Mouse (Mus musculus): ENCODE data around the gene Peli2.

The Peli2 gene

DNA sequence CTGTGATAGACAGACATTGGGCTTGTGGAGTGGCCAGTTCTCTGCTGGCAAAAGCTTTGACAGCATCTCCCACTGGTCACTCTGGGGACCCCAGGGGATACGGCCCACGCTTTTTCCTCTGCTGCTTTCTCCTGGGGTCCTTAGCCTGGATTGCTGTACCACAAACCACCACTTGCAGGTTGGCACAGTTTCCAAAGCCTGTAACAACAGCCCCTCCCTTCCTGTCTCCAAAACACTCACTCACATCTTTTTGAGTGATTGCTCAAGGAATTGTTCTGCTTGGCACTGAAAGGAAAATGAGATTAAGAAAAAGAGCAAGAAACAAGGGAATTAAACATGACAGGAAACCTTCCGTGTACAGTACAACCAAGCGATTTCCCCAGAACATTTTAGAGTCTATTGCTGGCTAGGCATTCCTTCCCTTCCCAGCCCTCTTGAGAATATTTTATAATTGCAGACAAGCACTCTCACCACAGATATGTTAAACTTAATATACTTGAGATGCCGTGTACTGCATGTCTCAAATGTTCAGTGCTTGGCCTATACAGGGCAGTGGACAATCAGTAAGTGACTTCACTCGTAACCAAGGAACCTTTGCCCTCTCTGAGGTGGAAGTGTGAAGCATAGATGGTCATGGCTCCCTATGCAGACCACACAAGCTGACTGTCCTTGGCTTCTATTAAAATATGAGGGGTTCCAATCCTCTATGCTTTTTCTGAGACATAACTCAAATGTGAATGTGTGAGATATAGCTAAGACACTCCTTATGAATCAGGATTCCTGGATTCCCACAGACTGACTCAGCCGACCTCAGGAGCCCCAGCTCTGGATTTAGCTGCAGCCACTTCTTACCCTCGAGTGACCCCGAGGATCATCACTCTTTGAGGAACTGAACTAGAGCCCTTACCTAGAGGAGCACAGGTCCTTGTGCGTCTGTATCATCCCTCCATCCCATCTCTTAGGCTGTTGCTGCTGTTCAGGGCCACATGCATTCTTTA lies 169.3 kb downstream of the Peli2 start:
- no peak for DNase-seq (ENCODE audit: low spot score)

- no peak for DNase-seq (ENCODE audit: low spot score)
These were observed 172.9 kb downstream of the Peli2 start for GRCm38 (mm10) chr14:48293498-48293897.

GRCm38 (mm10) chr14:48295410-48295809 lies 174.8 kb downstream of the Peli2 start:
- no peak for DNase-seq (ENCODE audit: low spot score)

- no peak for DNase-seq (ENCODE audit: low spot score)
These were observed 175.2 kb downstream of the Peli2 start for GRCm38 (mm10) chr14:48295815-48296271.

DNA sequence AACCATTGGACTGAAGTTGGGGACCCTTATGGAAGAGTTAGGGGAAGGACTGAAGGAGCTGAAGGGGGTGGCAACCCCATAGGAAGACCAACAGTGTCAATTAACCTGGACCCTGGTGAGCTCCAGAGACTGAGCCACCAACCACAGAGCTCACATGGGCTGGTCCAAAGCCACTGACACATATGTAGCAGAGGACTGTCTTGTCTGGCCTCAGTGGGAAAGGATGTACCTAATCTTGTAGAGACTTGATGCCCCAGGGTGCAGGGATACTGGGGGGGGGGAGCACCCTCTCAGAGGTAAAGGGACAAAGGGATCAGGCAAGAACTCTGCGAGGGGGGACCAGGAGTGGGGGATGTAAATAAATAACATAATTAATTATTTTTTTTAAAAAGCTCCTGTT lies 176.2 kb downstream of the Peli2 start:
- DNase-seq (ENCODE audit: low spot score): no peak

DNA sequence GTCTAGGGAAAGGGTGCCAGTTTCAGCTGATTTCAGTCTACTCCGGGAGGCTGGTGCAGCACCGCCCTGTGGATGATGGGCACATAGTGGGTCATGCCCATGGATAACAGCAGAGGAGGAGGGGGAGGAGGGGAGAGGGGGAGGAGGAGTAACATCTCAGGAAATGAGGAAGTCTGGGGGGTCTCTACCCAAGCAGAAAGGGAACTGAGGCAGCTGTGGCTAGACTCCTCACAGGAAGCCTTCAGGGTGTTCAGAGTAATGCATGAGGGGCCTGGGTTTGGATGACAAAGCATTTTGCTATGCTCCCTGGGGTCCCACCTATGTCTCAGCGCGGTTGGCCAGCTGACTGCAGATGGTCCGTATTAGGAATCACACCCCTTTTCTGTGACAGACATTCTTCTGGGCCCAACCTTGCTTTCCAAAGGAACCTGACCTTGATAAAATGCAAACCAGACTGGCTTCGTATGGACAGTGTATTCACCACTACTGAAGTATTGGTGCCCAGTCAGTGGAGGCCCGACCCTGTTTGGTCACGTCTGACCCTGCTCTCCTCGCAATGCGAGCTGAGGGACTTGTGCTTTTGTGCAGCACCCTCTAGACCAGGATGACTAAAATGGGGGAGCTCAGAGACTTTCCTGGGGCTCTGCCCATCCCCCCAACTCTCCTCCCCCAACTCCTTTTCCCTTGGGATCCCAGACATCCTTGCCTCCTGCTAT lies 182.0 kb downstream of the Peli2 start:
- DNase-seq (ENCODE audit: low spot score): no peak

DNA sequence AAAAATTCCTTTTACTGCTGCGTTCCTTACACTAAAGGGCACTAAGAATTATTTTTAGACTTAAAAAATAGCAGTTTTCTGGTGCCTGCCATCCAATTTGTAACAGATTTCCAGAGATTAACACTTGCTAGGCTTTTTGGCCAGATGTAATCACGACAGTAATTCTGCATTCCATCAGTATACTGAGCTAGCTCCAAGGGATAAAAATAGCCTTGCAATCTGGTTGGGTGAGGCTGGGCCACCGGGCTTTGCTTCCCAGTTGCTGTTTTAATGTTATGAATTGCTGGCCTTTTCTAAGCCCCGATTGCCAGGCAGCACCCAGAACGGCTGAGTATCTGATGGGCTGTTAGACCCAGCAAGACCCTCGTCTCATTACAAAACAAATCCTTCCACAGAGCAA lies 182.6 kb downstream of the Peli2 start:
- no peak for DNase-seq (ENCODE audit: low spot score)

DNA sequence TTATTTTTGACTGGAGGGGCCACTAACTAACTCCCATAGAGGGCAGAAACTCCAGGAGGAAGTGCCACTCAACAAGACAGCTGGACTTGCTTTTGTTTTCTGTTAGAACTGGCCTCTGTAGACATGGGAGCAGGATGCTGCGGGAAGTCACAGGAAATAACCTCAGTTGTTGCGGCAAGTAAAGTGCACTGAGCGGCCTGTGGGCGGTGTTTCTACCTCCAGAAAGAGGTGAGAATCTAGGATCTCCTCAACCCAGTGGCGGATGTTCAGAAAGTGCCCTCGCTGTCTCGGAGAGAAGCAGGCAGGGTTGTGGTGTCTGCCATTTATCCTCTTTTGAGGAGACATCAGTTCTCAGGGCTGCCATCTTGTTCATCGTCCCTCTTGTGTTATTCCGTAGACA lies 183.2 kb downstream of the Peli2 start:
- no peak for DNase-seq (ENCODE audit: low spot score)

- no peak for DNase-seq (ENCODE audit: low spot score)
These were observed 192.6 kb downstream of the Peli2 start for GRCm38 (mm10) chr14:48313234-48313633.

DNA sequence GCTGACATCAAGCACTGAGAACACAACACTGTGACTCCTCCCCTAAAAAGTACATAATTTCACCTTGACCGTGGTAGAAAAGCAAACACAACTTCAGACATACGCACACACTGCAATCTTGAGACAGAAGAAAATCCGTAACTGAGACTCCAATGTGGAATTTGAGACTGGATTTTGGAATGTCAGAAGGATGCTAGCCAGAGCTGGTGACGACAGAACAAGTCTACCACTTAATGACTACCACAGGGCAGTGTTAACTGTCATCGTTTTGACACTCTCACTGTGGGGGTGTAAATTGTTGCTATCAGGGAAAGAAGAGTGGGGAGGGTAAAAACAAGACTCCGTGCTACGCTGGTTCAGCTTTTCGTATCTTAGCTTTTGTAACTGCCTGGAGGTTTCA lies 195.8 kb downstream of the Peli2 start:
- no peak for DNase-seq (ENCODE audit: low spot score)

GRCm38 (mm10) chr14:48323771-48324459 lies 203.3 kb downstream of the Peli2 start:
- no peak for DNase-seq (ENCODE audit: low spot score)

GRCm38 (mm10) chr14:48324460-48324850 lies 203.8 kb downstream of the Peli2 start:
- no peak for DNase-seq (ENCODE audit: low spot score)

DNA sequence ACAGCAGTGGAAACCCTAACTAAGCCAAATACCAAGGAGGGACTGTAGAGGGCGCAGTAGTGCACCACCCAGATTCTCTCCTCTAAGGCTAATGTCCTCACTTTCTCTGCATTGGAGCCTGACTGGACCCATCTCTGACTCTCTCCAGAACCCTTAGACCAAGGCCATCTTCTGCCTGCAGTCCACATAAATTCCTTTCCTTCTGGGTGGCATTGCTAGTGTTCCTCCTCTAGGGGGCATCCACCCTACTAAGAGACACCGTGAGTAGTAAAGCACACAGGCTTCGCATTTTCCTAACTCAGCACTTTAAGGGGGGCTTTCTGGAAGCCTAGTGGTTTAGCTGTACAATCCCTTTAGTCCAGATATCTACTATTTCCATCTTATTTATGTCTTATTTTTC lies 207.1 kb downstream of the Peli2 start:
- no peak for DNase-seq (ENCODE audit: low spot score)

DNA sequence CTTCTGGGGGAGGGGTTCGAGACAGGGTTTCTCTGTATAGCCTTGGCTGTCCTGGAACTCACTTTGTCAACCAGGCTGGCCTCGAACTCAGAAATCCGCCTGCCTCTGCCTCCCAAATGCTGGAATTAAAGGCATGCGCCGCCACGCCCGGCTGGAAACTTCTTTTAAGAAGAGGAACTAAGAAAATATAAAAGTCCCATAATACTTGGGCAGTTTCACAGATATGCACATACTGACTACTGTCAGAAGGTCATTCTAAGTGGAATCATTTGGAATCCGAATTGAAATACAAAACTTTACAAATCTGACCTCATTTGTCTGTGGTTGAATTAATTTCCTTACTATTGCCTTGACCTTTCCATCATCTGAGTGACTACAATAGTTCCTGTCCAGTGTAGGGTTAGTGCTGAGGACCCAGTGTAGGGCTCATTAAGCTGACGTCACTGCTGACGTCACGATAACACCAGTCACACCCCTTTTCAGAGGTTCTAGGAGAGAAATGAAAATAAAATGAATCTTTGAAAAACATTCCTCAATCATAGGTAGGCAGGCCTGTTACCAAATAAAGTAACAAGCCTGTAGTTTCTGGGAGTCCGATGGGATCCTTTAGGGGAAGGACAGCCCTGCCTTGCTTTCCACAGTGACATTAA lies 209.2 kb downstream of the Peli2 start:
- DNase-seq (ENCODE audit: low spot score): no peak
